Mouse (Mus musculus) adrenal gland (tissue): ENCODE data around the gene Btbd35f15.
"Not testable (repeated sequence)": the region's sequence is repeated elsewhere in the genome, so short reads cannot be mapped to it uniquely, and the experiment has no call there.

Source experiments
- intact Hi-C: fragments of 180-260 bp; cut with DNase I; formaldehyde crosslinking; loops from one replicate; pipeline ENCODE4 v1.15.1; 2025
- long read RNA-seq, 2 experiments: library from polyadenylated mRNA; unstranded; transcript quantifications; one replicate each; pipeline ENCODE4 v2.0.0; 2020; ENCODE audit warnings: borderline replicate concordance in 1 of 2; ENCODE audit not compliant: insufficient replicate concordance in 1 of 2

The Btbd35f15 gene
- long read RNA-seq, experiment 1, result 0 reads
- long read RNA-seq, experiment 2, result 0 reads

DNA sequence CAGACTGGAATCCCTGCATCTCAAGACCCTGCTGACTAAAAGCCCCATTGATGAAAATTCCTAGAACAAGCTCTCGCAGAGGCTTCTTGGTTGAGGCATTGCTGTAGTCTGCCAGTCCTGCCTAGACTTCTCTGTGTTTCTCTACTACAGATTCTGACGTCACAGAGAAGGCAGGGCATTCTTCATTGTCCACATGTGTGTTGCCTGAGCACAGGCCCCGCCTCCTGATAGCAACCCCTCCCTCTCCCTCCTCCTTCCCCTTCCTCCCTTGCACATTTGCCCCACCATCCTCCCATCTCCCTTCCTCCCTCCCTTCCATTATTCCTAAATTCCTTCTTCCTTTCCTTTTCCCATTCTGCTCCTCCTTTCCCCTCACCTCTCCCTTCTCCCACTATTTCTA is at the start of gene Btbd35f15:
Btbd35f15 (minus strand) TSS at position 101 of the 400 bp plus-strand sequence.
- intact Hi-C loops, result not testable (repeated sequence)
